Mouse (Mus musculus): ENCODE results near the gene Fam83e.

- TF ChIP-seq POLR2A (IDR thresholded peaks at IDR 0.05; ENCODE audit: insufficient read length, low read depth) (no peak), USF1 (IDR thresholded peaks at IDR 0.05; ENCODE audit: low read depth) (no peak), TCF12 (IDR thresholded peaks at IDR 0.05; ENCODE audit: insufficient read depth, poor library complexity, severe bottlenecking) (no peak), MYOD1 (IDR thresholded peaks at IDR 0.05; ENCODE audit: control insufficient read depth in 1 of 3, insufficient read length in 2 of 3, low read depth in 2 of 3) (no peak), E2F4 (IDR thresholded peaks at IDR 0.05; ENCODE audit: insufficient read depth) (no peak), MAX (IDR thresholded peaks at IDR 0.05; ENCODE audit: low read depth) (no peak), TCF3 (IDR thresholded peaks at IDR 0.05; ENCODE audit: insufficient read length, low read depth) (no peak), CEBPB (IDR thresholded peaks at IDR 0.05; ENCODE audit: insufficient read depth, poor library complexity, severe bottlenecking) (no peak), POLR2AphosphoS2 (IDR thresholded peaks at IDR 0.05; ENCODE audit: insufficient read length, low read depth) (no peak), REST (IDR thresholded peaks at IDR 0.05; ENCODE audit: insufficient read depth, insufficient read length) (no peak), MYOG (IDR thresholded peaks at IDR 0.05; ENCODE audit: control insufficient read depth in 1 of 3, insufficient read depth in 1 of 3, insufficient read length in 2 of 3, low read depth in 2 of 3) (no peak)
Observed at GRCm38 (mm10) chr7:45739820-45740219, 18.8 kb downstream of the Fam83e start.

All from myocyte (in vitro differentiated cells).